Mouse (Mus musculus) urinary bladder, adult 18-20 months (tissue): Measurements from ENCODE around the gene Tmem106c.

Experiments
- DNase-seq, 2 experiments: peaks; one replicate each; pipeline ENCODE4 v3.0.0; 2022; ENCODE audit warnings: low spot score in 2 of 2, mixed read lengths in 2 of 2

The Tmem106c gene

DNA sequence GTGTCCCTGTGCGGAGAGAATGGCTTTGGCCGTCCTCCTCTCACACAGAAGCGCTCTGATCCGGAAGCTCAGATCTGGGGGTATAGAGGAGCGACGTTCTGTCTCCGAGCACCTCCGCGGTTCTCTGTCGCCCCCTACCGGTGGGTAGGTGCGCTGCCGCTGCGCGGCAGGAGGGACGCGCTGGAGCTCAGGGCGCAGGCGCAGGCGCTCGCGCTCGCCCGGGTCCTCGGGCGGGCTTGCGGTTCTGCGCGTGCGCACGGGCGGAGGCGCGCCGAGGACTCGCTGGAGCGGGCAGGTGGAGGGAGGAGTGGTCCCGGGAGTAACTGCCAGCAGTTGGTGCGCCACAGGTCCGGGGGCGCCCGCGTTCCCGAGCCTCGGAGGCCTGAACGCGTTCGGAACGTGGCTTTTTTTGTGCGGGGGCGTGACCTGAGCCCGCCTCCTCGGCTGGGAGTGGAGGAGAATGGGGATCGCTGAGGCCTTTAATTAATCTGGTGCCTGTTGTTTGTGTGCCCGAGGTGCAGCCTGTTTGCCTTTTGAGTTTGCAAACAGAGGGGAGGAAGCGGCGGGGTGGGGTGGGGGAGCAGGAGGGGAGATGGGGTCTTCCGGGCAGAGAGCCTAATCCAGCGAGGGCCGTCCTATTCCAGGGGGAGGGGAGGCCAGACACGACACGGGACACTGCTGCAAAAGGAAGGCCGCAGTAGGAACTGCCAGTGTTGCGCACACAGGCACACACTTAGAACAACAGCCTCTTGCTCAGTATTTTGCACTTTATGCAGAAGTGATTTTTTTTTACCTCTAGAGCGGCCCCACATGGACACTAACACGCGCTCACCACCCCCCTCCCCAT lies at the start of gene Tmem106c:
TSS of gene Tmem106c (plus strand) at position 212 of the 847 bp plus-strand sequence.
- DNase-seq = peak; percentile 86

- DNase-seq = no peak
Measured at GRCm38 (mm10) chr15:97914331-97914747, 49.7 kb upstream of the Tmem106c start.

- DNase-seq = no peak
Measured at GRCm38 (mm10) chr15:97917994-97918393, 46.0 kb upstream of the Tmem106c start.

- DNase-seq = no peak
Measured at GRCm38 (mm10) chr15:97919217-97919616, 44.8 kb upstream of the Tmem106c start.

GRCm38 (mm10) chr15:97920306-97920705 lies 43.7 kb upstream of the Tmem106c start:
- DNase-seq = no peak

DNA sequence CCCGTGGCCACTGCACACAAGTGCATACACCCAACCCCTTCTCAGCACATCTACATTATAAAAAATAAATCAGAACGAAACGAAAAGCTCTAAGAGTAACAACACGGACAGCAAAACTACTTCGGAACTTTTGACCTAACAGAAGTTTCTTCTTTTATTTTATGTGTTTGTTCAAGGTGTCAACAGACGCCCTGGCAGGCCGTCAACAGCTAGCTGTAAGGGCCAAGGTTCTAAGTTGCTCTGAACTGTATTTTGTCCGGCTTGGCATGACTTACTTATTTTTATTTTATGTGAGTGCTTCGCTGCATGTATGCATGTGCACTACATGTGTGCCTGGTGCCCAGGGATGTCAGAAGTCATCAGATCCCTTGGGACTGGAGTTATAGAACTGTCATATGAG lies 42.2 kb upstream of the Tmem106c start:
- DNase-seq = no peak

- no peak for DNase-seq
Measured at GRCm38 (mm10) chr15:97922421-97922820, 41.6 kb upstream of the Tmem106c start.

DNA sequence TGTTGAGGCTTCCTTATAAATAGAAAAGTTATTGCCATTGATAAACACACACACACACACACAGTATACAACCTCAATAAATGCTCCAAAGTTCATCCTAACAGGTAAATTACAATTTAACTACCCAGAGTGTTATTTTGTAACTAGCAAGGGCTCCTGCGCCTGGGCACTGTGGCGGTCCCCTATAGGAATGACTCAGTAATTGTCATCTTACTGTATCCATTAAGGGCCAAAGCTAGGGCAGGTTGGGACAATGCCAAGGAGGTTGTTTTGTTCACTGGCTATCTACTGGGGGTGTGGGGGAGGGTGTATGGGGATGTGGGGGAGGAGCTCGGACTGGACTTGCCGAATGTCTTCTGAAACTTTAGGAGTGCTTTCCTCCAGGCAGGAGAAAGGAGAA lies 37.0 kb upstream of the Tmem106c start:
- no peak for DNase-seq

- no peak for DNase-seq
Measured at GRCm38 (mm10) chr15:97927821-97928220, 36.2 kb upstream of the Tmem106c start.

DNA sequence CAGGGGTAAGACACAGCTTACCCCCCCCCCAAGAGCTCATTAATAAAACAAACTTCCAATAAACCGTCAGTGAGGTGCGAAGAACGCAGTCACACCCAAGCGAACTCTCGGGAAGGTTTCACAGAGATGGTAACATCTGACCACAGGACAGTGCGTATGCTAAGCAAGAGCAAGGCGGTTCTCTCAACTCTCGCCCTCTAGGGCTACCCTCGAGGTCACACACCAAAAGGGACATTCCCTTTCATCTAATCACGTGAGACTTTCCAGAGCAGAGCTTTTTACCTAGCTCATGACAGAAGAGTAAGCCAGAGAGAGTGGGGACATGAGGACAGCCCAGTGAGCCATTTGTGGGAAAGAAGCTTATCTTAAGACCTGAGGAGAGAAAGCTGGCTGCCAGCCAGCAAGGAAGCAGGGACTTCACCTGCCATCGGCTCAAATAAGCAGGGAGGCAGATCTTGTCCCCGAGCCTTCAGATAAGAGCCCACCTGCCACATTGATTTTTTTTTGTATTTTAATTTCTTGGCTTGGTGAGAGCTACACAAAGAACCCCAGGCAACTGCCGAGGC lies 34.7 kb upstream of the Tmem106c start:
- no peak for DNase-seq

GRCm38 (mm10) chr15:97932441-97932840 lies 31.6 kb upstream of the Tmem106c start:
- DNase-seq = no peak

GRCm38 (mm10) chr15:97938580-97938979 lies 25.4 kb upstream of the Tmem106c start:
- no peak for DNase-seq

DNA sequence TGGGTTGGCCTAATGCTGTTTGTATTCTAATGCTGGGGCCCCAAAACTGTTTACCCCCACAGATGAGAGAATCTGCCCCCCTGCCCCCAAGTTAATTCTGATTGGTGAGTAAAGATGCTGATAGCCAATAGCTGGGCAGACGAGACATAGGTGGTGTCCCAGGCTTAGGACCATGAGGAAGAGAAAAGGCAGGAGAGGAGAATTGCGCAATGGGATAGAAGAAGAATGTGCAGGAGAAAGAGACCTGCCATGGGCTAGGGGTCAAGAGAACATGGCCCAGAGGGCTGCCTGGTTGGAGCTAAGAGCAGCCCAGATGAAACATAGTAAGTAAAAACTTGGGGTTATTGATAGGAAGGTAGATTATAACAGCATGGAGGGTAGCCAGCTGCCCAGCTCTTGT lies 23.9 kb upstream of the Tmem106c start:
- no peak for DNase-seq

DNA sequence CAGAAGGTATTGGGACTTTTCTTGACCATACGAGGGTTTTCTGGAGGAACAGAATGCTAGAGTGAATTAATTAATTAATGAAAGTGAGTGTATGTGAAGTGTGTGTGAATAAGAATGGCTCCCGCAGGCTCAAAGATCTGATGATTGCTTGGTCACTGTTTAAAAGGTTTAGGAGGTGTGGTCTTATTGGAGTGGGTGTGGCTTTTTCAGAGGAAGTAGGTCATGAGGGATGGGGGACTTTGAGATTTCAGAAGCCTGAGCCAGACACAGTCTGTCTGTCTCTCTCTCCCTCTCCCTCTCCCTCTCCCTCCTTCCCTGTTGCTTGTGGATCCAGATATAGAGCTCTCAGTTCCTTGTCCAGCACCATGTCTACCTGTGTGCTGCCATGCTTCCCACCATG lies 22.7 kb upstream of the Tmem106c start:
- no peak for DNase-seq

DNA sequence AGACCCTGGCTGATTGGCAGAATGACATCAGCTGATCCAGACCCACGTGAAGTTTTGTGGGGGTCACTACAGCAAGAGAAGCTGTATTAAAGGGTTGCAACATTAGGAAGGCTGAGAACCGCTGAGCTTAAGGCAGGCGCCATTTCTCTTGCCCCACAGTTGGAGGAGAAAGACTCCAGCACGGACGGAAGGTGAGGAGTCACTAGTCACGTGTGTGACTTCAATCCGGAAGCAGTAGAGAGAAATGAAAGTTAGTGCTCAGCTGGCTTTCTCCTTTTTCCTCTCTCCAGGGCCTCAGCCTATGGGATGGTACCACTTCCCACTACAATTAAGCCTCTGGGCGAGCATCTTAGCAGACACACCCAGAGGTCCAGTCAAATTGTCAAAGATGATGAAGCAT lies 21.5 kb upstream of the Tmem106c start:
- DNase-seq = no peak

DNA sequence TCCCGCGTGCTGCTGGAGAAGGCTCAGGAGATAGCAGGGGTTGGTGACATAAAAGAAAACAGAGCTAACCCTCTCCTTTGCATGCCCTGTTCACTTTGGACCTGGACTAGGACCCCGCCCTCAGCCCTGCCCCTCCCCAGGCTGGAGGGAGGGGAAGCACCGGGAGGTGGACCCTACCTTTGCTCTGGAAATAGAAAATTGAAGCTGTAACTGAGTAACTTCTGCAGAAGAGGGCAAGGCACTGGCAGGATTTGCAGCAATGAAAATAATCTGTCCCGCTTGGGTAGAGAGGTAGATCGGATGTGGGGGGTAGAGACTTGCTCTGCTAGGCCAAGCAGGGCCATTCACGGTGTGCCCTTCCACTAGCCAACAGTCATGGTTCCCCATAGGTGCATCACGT lies 20.6 kb upstream of the Tmem106c start:
- DNase-seq = no peak

DNA sequence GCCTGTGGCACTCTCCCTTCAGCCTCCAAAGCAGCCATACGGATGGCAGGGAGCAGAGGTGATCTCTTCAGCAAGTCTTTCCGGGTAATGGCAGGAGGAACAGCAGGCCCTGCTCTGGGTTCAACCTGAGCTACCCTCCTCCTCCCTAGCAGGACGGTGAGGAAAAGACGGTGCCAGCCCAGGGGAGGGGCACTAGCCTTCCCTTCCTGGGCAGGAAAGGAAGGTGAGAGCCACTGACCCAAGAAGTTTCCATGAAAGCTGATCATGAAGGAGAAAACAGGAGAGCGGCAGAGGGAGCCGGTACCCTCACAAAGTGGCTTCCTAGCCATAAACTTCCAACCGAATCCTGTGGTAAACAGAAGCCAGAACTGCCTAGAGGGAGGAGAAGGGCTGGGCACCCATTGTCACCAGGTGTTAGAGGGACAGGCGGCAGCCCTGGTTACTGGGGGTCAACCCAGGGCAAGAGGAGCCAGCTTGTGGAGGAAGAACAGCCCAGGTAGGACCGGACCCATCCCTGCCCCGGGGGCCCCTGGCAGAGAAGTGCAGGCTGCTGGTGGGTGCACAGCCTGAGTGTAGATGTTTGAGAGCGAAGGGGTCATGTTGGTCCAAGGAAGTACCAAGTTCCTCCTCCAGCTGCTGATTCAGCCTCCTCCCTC lies 19.0 kb upstream of the Tmem106c start:
- no peak for DNase-seq

- DNase-seq = no peak
Measured at GRCm38 (mm10) chr15:97945656-97946315, 18.2 kb upstream of the Tmem106c start.

- no peak for DNase-seq
Measured at GRCm38 (mm10) chr15:97948720-97949119, 15.3 kb upstream of the Tmem106c start.

GRCm38 (mm10) chr15:97949706-97950105 lies 14.3 kb upstream of the Tmem106c start:
- DNase-seq = no peak

- DNase-seq = no peak
Measured at GRCm38 (mm10) chr15:97950240-97950639, 13.8 kb upstream of the Tmem106c start.
